Mouse (Mus musculus) intestine, embryonic 16.5 days (tissue): Measurements from ENCODE around the gene Gfy. TPM values are rescaled to one million over a fixed set of nuclear protein-coding genes. Genes with fewer than 3 reads are reported as not detected.
"Not testable (repeated sequence)": the region's sequence is repeated elsewhere in the genome, so short reads cannot be mapped to it uniquely, and the experiment has no call there.

Source experiments
- ATAC-seq: fragments of 200-750 bp; cut with Nextera tagmentation; 2 replicates; pipeline ENCODE4 v1.8.0; 2017; ENCODE audit warnings: moderate TSS enrichment, moderate library complexity
- H3K27ac ChIP-seq: fragments of 300-500 bp; sonication (generic); 2 replicates; pipeline ENCODE4 v1.5.1; 2014; ENCODE audit warnings: mild to moderate bottlenecking, low read length
- H3K27me3 ChIP-seq: fragments of 300-500 bp; sonication (generic); replicated peaks from 2 replicates; pipeline ENCODE4 v1.6.1; 2014; ENCODE audit warnings: low read length, control low read depth, mixed read lengths; ENCODE audit not compliant: control insufficient read depth, insufficient read depth
- H3K36me3 ChIP-seq: fragments of 300-500 bp; sonication (generic); 2 replicates; pipeline ENCODE4 v1.6.1; 2014; ENCODE audit warnings: low read length, control low read depth; ENCODE audit not compliant: control insufficient read depth, insufficient read depth
- H3K4me1 ChIP-seq: fragments of 300-500 bp; sonication (generic); 2 replicates; pipeline ENCODE4 v1.6.1; 2014; ENCODE audit warnings: low read length, control low read depth, mixed read lengths; ENCODE audit not compliant: control insufficient read depth, insufficient read depth
- H3K4me2 ChIP-seq: fragments of 300-500 bp; sonication (generic); 2 replicates; pipeline ENCODE4 v1.6.1; 2014; ENCODE audit warnings: low read depth, low read length, control low read depth
- H3K4me3 ChIP-seq: fragments of 300-500 bp; sonication (generic); 2 replicates; pipeline ENCODE4 v1.5.1; 2014; ENCODE audit warnings: mild to moderate bottlenecking, low read length
- H3K9ac ChIP-seq: fragments of 300-500 bp; sonication (generic); 2 replicates; pipeline ENCODE4 v1.6.1; 2014; ENCODE audit warnings: low read depth, low read length
- H3K9me3 ChIP-seq: fragments of 300-500 bp; sonication (generic); 2 replicates; pipeline ENCODE4 v1.6.1; 2016; ENCODE audit warnings: low read length, control low read depth; ENCODE audit not compliant: control insufficient read depth
- WGBS: fragments of 180-500 bp; shearing (Covaris S2); extraction: QIAGEN DNeasy Blood & Tissue Kit; methylation state at CpG from one replicate; pipeline ENCODE4 v1.1.7; 2014; 5-methylcytosine and 5-hydroxymethylcytosine counted together
- polyA plus RNA-seq: library from polyadenylated mRNA; unstranded; fragments of >200 nt; fragmentation: Nextera tagmentation; extraction: Ambion mirVana; gene quantifications from 2 replicates; pipeline ENCODE4 v1.2.1, GENCODE M21; 2015

Gfy gene
- polyA plus RNA-seq, 1 experiment from 2014 or later = not detected

DNA sequence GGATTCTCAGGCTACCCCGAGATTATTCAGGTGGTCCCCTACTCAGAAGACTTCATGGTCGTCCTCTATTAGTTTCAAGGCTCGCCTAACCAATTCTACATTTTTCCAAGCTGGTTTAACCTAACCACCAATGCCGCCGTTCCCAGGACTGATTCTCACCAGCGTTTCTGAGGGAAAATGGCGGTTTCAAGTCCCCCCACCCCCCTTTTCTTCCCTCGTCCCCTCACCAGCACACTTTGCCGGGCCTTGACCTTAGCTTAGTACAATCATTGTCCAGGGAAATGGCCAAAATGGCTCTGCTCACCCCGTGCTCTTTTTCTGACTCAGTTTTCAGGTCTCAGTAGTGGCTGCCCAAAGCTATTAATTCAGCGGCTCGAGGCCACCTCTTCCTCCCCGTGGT lies 4.0 kb downstream of the Gfy start:
- 0 out of 2 replicates have a peak, but pooled peaks cover 8% of the 10 kb centered on the region for H3K4me1 ChIP-seq
- WGBS = 4% methylated on average over 13 of the region's 13 CpGs
- H3K27ac ChIP-seq = no peak overlapping the region
- H3K9ac ChIP-seq = no peak overlapping the region
- peaks cover 4% of the 10 kb centered on the region; the same call in 1 of the 2 replicates for H3K9me3 ChIP-seq
- no peak overlapping the region for H3K4me3 ChIP-seq
- H3K4me2 ChIP-seq = no peak overlapping the region
- peaks cover 64% of the 10 kb centered on the region for H3K27me3 ChIP-seq
- no peaks in the 10 kb centered on the region for H3K36me3 ChIP-seq
- no peak for ATAC-seq

DNA sequence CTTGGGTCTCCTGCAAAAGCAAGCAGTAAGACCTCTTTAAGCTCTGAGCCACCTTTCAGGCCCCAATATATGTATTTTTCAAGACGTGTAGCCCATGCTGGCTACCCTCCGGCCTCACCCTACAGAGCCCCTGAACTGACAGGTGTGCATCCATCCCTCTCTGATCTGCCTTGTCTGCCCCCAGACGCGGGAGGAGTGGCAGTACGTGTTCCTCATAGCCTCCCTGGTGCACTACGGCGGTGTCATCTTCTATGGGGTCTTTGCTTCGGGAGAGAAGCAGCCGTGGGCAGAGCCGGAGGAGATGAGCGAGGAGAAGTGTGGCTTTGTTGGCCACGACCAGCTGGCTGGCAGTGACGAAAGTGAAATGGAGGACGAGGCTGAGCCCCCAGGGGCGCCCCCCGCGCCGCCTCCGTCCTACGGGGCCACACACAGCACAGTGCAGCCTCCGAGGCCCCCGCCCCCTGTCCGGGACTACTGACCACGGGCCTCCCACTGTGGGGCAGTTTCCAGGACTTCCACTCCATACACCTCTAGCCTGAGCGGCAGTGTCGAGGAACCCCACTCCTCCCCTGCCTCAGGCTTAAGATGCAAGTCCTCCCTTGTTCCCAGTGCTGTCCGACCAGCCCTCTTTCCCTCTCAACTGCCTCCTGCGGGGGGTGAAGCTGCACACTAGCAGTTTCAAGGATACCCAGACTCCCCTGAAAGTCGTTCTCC lies 4.6 kb downstream of the Gfy start:
- H3K4me2 ChIP-seq = no peak overlapping the region

DNA sequence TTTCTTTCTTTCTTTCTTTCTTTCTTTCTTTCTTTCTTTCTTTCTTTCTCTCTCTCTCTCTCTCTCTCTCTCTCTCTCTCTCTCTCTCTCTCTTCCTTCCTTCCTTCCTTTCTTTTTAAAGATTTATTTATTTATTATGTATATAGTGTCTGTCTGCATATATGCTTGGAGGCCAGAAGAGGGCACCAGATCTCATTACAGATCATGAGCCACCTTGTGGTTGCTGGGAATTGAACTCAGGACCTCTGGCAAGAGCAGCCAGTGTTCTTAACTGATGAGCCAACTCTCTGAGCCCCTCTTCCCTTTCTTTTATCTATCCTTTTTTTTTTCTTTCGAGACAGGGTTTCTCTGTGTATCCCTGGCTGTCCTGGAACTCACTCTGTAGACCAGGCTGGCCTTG lies 5.6 kb downstream of the Gfy start:
- ATAC-seq, H3K4me3 ChIP-seq, H3K4me2 ChIP-seq, H3K9ac ChIP-seq, H3K36me3 ChIP-seq, H3K27ac ChIP-seq, H3K4me1 ChIP-seq: not testable (repeated sequence)
- 73% methylated on average over 1 of the region's 1 CpGs for WGBS
- Histone ChIP-seq H3K9me3 (peaks cover 19% of the 10 kb centered on the region), H3K27me3 (peaks cover 59% of the 10 kb centered on the region)

More for the DNA sequence above, 4.6 kb downstream of the Gfy start:
- no peak; the same call in 1 of the 2 replicates for ATAC-seq
- Histone ChIP-seq H3K4me3 (peak overlapping the region; percentile 5; the same call in 1 of the 2 replicates), H3K4me1 (0 out of 2 replicates have a peak, but pooled peaks cover 8% of the 10 kb centered on the region), H3K9ac (no peak overlapping the region), H3K27ac (no peak overlapping the region), H3K9me3 (peaks cover 10% of the 10 kb centered on the region), H3K27me3 (peaks cover 61% of the 10 kb centered on the region), H3K36me3 (no peaks in the 10 kb centered on the region)
- whole genome bisulfite sequencing = 5% methylated on average over 29 of the region's 29 CpGs

DNA sequence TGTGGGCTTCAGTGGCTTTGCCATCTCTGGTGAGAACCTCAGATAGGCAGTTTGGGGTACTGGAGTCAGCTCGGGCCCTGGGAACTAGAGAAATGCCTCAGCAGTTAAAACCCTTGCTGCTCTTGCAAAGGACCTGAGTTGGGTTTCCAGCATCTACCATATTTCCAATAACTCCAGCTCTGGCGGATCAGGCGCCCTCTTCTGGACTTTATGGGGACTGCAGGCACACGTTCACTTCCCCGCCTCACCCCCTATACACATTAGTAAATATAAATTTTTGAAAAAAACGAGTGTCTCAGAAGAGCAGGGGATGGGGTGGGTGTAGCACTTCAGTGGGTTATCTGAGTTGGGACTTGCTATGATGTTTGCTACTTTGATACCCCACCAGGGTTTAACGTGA lies 6.4 kb downstream of the Gfy start:
- no peak for ATAC-seq
- no peak overlapping the region for H3K4me3 ChIP-seq
- H3K4me1 ChIP-seq = 0 out of 2 replicates have a peak, but pooled peaks cover 8% of the 10 kb centered on the region
- peaks cover 59% of the 10 kb centered on the region for H3K27me3 ChIP-seq
- H3K27ac ChIP-seq = no peak overlapping the region
- H3K9me3 ChIP-seq = peaks cover 19% of the 10 kb centered on the region
- no peaks in the 10 kb centered on the region for H3K36me3 ChIP-seq
- no peak overlapping the region for H3K9ac ChIP-seq
- no peak overlapping the region for H3K4me2 ChIP-seq
- WGBS = 58% methylated on average over 7 of the region's 7 CpGs

DNA sequence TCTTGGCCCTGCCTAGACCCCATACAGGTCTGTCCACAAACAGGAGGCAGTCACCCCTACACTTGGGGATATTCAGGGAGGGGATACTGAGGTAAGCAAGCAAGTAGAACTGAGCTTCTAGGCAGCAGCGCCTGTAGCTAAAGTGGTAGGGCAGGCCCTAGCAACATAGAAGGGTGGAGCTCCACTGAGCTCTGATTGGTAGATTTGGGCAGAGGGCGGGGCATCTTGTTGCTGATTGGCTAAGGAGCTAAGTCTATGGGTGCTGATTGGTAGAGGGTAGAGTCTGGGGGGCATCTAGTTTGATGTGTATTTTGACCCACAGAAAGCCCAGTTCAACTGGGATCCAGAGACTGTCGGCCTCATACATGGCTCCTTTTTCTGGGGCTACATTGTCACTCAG lies 9.9 kb downstream of the Gfy start:
- ATAC-seq = no peak
- Histone ChIP-seq H3K27ac (no peak overlapping the region), H3K36me3 (no peaks in the 10 kb centered on the region), H3K9ac (no peak overlapping the region), H3K9me3 (peaks cover 19% of the 10 kb centered on the region), H3K27me3 (peaks cover 55% of the 10 kb centered on the region), H3K4me1 (no peaks in the 10 kb centered on the region), H3K4me2 (no peak overlapping the region), H3K4me3 (no peak overlapping the region)
- 90% methylated on average over 3 of the region's 3 CpGs for WGBS

DNA sequence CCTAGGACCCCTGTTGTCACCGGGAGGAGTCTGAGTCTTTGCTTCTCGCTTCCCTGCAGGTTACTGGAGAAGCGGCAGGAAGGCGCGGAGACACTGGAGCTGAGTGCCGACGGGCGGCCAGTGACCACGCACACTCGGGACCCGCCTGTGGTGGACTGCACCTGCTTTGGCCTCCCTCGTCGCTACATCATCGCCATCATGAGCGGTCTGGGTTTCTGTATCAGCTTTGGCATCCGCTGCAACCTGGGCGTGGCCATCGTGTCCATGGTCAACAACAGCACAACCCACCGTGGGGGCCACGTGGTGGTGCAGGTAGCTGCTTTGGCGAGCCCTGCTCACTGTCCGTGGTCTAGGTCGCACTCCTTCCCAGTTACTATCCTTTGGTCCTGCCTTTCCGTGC lies 10.7 kb downstream of the Gfy start:
- Histone ChIP-seq H3K4me1 (peaks cover 4% of the 10 kb centered on the region; the same call in 1 of the 2 replicates), H3K9me3 (peaks cover 19% of the 10 kb centered on the region), H3K27me3 (peaks cover 57% of the 10 kb centered on the region), H3K27ac (no peak overlapping the region), H3K9ac (no peak overlapping the region), H3K4me2 (no peak overlapping the region), H3K36me3 (no peaks in the 10 kb centered on the region), H3K4me3 (no peak overlapping the region)
- ATAC-seq = no peak
- WGBS = 8% methylated on average over 24 of the region's 24 CpGs

DNA sequence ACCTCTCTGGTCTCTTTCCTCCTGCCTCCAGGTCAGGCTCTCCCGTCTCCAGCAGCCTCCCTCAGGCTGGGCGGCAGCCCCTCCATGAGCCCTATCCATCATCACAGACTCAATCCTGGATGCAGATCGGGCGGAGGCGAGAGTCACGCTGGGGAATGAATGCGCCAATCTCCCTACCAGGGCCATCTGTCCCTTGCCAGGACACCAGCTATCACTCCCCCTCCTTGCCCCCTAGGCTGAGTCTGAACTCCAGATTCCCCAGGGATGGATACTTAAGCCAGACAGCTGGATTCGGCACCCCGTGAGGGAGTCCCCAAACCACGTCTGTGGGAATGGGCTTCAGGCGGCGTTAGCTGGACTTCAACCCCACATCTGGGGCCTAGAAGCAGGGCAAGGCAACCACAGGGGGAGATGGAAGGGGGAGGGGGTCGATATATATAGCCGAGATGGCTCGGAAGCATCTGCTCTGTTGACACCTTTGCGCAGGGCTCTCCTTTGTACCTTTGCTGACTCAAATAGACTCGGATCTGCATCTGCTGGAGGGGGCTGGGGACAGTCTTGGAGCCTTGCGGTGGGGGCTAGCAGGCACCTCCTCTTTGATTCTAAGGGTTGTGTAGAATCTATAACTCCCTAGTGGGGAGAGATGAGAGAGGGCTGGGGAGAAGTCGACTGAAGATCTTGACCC lies 11.5 kb downstream of the Gfy start:
- H3K27ac ChIP-seq = no peak overlapping the region
- WGBS = 3% methylated on average over 19 of the region's 19 CpGs
- H3K9ac ChIP-seq = no peak overlapping the region
- H3K4me3 ChIP-seq = no peak overlapping the region
- H3K36me3 ChIP-seq = no peaks in the 10 kb centered on the region
- H3K27me3 ChIP-seq = peaks cover 65% of the 10 kb centered on the region
- ATAC-seq = no peak
- H3K9me3 ChIP-seq = peaks cover 19% of the 10 kb centered on the region
- H3K4me1 ChIP-seq = peaks cover 4% of the 10 kb centered on the region; the same call in 1 of the 2 replicates
- H3K4me2 ChIP-seq = no peak overlapping the region

DNA sequence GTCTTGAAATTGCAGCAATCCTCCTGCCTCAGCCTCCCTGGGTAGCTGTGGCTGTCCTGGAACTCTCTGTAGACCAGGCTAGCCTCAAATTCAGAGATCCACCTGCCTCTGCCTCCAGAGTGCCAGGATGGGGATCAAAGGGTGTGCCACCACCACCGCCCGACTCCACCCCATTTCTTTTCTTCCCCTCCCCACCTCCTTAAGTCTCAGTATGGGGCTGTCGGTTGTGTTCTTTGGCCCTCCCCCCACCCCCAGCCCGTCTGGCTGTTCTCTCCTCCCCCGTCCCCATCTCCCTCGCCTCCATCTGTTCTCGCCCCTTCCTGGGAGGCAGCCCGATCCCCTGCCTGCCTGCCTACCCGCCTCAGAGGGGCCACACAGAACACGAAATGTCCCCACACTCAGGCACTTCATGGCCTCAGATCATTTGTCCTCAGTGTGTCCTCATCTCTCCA lies 12.4 kb downstream of the Gfy start:
- Histone ChIP-seq H3K27ac (no peak overlapping the region), H3K4me2 (no peak overlapping the region), H3K4me3 (no peak overlapping the region), H3K27me3 (peaks cover 68% of the 10 kb centered on the region), H3K9ac (no peak overlapping the region), H3K36me3 (no peaks in the 10 kb centered on the region), H3K9me3 (peaks cover 19% of the 10 kb centered on the region), H3K4me1 (peaks cover 7% of the 10 kb centered on the region)
- 21% methylated on average over 8 of the region's 10 CpGs for WGBS
- no peak for ATAC-seq

DNA sequence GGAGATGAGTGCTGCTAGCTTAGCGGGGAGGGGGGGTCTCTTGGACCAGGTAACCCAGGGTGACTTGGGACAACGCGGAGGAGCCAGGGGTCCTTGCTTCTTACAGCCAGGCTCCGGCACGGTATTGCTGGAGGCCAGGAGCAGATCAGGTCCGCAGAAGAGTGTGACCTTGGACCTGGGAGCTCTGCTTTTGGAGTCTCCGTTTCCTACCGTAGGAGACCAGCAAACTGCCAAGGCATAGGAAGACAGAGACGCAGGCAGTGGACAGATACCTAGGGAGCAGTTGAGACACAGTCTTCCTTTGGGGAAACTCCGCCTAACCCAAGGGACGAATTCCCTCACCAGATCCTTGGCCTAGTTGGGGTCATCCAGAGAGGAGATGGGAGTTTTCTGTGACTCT lies 13.7 kb downstream of the Gfy start:
- Histone ChIP-seq H3K4me1 (peaks cover 7% of the 10 kb centered on the region), H3K27ac (no peak overlapping the region), H3K9me3 (peaks cover 18% of the 10 kb centered on the region), H3K9ac (no peak overlapping the region), H3K36me3 (no peaks in the 10 kb centered on the region), H3K4me2 (no peak overlapping the region), H3K4me3 (no peak overlapping the region), H3K27me3 (peaks cover 68% of the 10 kb centered on the region)
- no peak for ATAC-seq
- WGBS = 46% methylated on average over 11 of the region's 11 CpGs
